Mouse (Mus musculus) liver, embryonic 11.5 days (tissue): ENCODE measurements around the gene Pzp. TPM values are rescaled to one million over a fixed set of nuclear protein-coding genes. Genes with fewer than 3 reads are reported as not detected.
A peak's percentile ranks its signal among the peaks of the same experiment; 100 is the strongest.

Source experiments
- ATAC-seq: fragments of 200-750 bp; cut with Nextera tagmentation; replicated peaks from 2 replicates; pipeline ENCODE4 v1.8.0; 2017; ENCODE audit warnings: moderate number of reproducible peaks, mild to moderate bottlenecking, moderate TSS enrichment, moderate library complexity; ENCODE audit not compliant: low FRiP score
- DNase-seq: peaks from one replicate; pipeline ENCODE4 v3.0.0-alpha.2; 2017; ENCODE audit warnings: low spot score
- H3K27ac ChIP-seq: fragments of 300-500 bp; sonication (generic); 2 replicates; pipeline ENCODE4 v1.5.1; 2014; ENCODE audit warnings: mild to moderate bottlenecking, low read depth, low read length, control low read depth
- H3K27me3 ChIP-seq: fragments of 300-500 bp; sonication (generic); replicated peaks from 2 replicates; pipeline ENCODE4 v1.6.1; 2014; ENCODE audit warnings: low read length, mixed read lengths; ENCODE audit not compliant: control insufficient read depth, insufficient read depth
- H3K36me3 ChIP-seq: fragments of 300-500 bp; sonication (generic); 2 replicates; pipeline ENCODE4 v1.6.1; 2014; ENCODE audit warnings: mild to moderate bottlenecking, low read length, moderate library complexity, mixed read lengths; ENCODE audit not compliant: control insufficient read depth, insufficient read depth
- H3K4me1 ChIP-seq: fragments of 300-500 bp; sonication (generic); replicated peaks from 2 replicates; pipeline ENCODE4 v1.6.1; 2014; ENCODE audit warnings: low read length, mixed read lengths; ENCODE audit not compliant: control insufficient read depth, insufficient read depth
- H3K4me2 ChIP-seq: fragments of 300-500 bp; sonication (generic); 2 replicates; pipeline ENCODE4 v1.6.1; 2014; ENCODE audit warnings: mild to moderate bottlenecking, control low read depth, moderate library complexity
- H3K4me3 ChIP-seq: fragments of 300-500 bp; sonication (generic); 2 replicates; pipeline ENCODE4 v1.5.1; 2014; ENCODE audit warnings: low read depth, low read length, control low read depth
- H3K9ac ChIP-seq: fragments of 300-500 bp; sonication (generic); 2 replicates; pipeline ENCODE4 v1.6.1; 2014; ENCODE audit warnings: low read depth, low read length, control low read depth
- H3K9me3 ChIP-seq: fragments of 300-500 bp; sonication (generic); 2 replicates; pipeline ENCODE4 v1.6.1; 2016; ENCODE audit warnings: low read length, inconsistent platforms, mixed read lengths; ENCODE audit not compliant: control insufficient read depth
- whole genome bisulfite sequencing: fragments of 180-500 bp; shearing (Covaris S2); extraction: QIAGEN DNeasy Blood & Tissue Kit; methylation state at CpG from one replicate; pipeline ENCODE4 v1.1.7; 2014; 5-methylcytosine and 5-hydroxymethylcytosine counted together
- polyA plus RNA-seq: library from polyadenylated mRNA; unstranded; fragments of >200 nt; fragmentation: Nextera tagmentation; extraction: Ambion mirVana; gene quantifications from 2 replicates; pipeline ENCODE4 v1.2.1, GENCODE M21; 2014

Gene Pzp
- polyA plus RNA-seq, 1 experiment from 2014 or later = 17.8 TPM

DNA sequence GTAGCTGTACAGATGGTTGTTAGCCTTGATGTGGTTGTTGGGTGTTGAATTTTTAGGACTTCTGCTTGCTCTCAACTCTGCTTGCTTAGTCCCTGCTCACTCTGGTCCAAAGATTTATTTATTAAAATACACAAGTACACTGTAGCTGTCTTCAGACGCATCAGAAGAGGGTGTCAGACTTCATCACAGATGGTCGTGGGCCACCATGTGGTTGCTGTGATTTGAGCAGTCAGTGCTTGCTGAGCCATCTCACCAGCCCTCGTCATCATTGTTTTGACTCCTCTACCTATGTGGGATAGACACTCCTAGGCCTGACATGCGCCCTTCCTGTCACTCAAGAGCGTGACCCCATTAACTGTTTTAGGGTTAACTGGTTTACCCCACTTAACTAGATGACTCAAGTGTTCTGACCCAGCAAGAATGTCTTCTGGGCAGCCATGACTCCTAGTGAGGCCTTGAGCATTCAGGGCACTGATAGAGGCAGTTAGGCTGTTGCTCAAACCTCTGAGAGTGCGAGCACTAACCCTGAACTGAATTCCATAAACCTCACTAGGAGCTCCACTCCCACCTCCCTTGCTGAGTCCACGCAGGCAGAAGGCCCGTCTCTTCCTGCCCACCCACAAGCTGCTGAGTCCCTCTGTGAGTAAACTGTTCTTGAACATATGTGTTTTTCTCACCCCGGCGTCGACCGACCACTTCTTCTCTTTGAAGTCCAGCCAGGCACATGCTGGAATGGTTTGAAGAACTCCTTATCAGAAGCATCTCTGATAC is 70.5 kb downstream of the Pzp start:
- Histone ChIP-seq H3K9me3 (no peaks in the 10 kb centered on the region), H3K27me3 (no peaks in the 10 kb centered on the region), H3K4me1 (no peaks in the 10 kb centered on the region), H3K4me2 (no peak overlapping the region), H3K27ac (no peak overlapping the region), H3K36me3 (no peaks in the 10 kb centered on the region), H3K9ac (no peak overlapping the region), H3K4me3 (no peak overlapping the region)
- DNase-seq (no peak), ATAC-seq (no peak)
- WGBS = 78% methylated on average over 12 of the region's 12 CpGs

DNA sequence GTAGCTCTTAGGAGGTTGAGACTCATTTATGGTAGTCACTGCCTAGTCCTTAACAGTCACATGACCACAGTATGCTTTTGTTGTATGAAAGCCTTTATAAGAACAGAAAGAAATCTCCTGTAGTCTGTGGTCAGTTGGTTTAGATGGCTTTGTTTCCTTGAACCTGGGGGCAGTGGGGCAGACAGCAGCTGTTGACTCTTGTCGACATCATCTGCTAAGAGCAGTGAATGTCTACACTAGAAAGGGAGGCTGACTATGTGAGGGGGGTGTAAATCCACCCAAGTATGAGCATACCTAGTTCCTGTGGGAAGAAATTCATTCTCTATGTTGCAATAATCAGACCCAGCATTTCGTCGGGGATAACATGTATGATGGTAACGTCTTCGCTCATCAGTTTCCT is 79.5 kb downstream of the Pzp start:
- no peaks in the 10 kb centered on the region for H3K36me3 ChIP-seq
- no peak overlapping the region for H3K9ac ChIP-seq
- H3K9me3 ChIP-seq = no peaks in the 10 kb centered on the region
- peaks cover 7% of the 10 kb centered on the region for H3K4me1 ChIP-seq
- H3K27ac ChIP-seq = no peak overlapping the region
- no peak overlapping the region for H3K4me2 ChIP-seq
- ATAC-seq (no peak), DNase-seq (no peak)
- no peaks in the 10 kb centered on the region for H3K27me3 ChIP-seq
- WGBS = 93% methylated on average over 5 of the region's 5 CpGs
- no peak overlapping the region for H3K4me3 ChIP-seq

- 16% methylated on average over 14 of the region's 14 CpGs for WGBS
- Histone ChIP-seq H3K4me1 (peaks cover 7% of the 10 kb centered on the region), H3K9me3 (no peaks in the 10 kb centered on the region), H3K4me3 (peak overlapping the region; percentile 21), H3K27ac (no peak overlapping the region), H3K9ac (0 out of 2 replicates have a peak overlapping the region, but pooled peaks have one; percentile 14), H3K4me2 (peak overlapping the region; percentile 51), H3K27me3 (no peaks in the 10 kb centered on the region), H3K36me3 (no peaks in the 10 kb centered on the region)
- peak; percentile 69 for ATAC-seq
- no peak for DNase-seq
Measured at GRCm38 (mm10) chr6:128445761-128446535, 80.6 kb downstream of the Pzp start.

GRCm38 (mm10) chr6:128440238-128440637 is 86.3 kb downstream of the Pzp start:
- H3K4me1 ChIP-seq = peaks cover 16% of the 10 kb centered on the region
- no peak overlapping the region for H3K4me2 ChIP-seq
- H3K36me3 ChIP-seq = peaks cover 12% of the 10 kb centered on the region
- ATAC-seq = peak; percentile 6; the same call in 1 of the 2 replicates
- H3K4me3 ChIP-seq = no peak overlapping the region
- H3K27me3 ChIP-seq = no peaks in the 10 kb centered on the region
- no peaks in the 10 kb centered on the region for H3K9me3 ChIP-seq
- H3K27ac ChIP-seq = peak overlapping the region; percentile 32
- WGBS = 92% methylated on average over 2 of the region's 2 CpGs
- H3K9ac ChIP-seq = no peak overlapping the region
- no peak for DNase-seq

- ATAC-seq (peak; percentile 40), DNase-seq (no peak)
- WGBS = 27% methylated on average over 18 of the region's 18 CpGs
- Histone ChIP-seq H3K4me1 (peaks cover 16% of the 10 kb centered on the region), H3K4me2 (peak overlapping the region; percentile 74), H3K9ac (peak overlapping the region; percentile 99), H3K27me3 (no peaks in the 10 kb centered on the region), H3K27ac (peak overlapping the region; percentile 90; the same call in 1 of the 2 replicates), H3K36me3 (peaks cover 25% of the 10 kb centered on the region), H3K4me3 (peak overlapping the region; percentile 99), H3K9me3 (no peaks in the 10 kb centered on the region)
Measured at GRCm38 (mm10) chr6:128438871-128439341, 87.6 kb downstream of the Pzp start.

- peak within 1 kb of the TSS; percentile 99 for H3K9ac ChIP-seq
- ATAC-seq (peak; percentile 93), DNase-seq (peak; percentile 91)
- peaks cover 16% of the 10 kb centered on the region for H3K4me1 ChIP-seq
- H3K27ac ChIP-seq = peak within 1 kb of the TSS; percentile 90
- H3K4me2 ChIP-seq = peak within 1 kb of the TSS; percentile 74
- WGBS = under 1% methylated on average over 67 of the region's 67 CpGs
- H3K4me3 ChIP-seq = peak within 1 kb of the TSS; percentile 99
- no peaks in the 10 kb centered on the region for H3K27me3 ChIP-seq
- H3K36me3 ChIP-seq = peaks cover 31% of the 10 kb centered on the region
- H3K9me3 ChIP-seq = no peaks in the 10 kb centered on the region
Measured at GRCm38 (mm10) chr6:128438317-128438870, 88.1 kb downstream of the Pzp start, which contains the start of gene Fkbp4. Gene Fkbp4, minus strand, starts transcription at chr6:128438677.

DNA sequence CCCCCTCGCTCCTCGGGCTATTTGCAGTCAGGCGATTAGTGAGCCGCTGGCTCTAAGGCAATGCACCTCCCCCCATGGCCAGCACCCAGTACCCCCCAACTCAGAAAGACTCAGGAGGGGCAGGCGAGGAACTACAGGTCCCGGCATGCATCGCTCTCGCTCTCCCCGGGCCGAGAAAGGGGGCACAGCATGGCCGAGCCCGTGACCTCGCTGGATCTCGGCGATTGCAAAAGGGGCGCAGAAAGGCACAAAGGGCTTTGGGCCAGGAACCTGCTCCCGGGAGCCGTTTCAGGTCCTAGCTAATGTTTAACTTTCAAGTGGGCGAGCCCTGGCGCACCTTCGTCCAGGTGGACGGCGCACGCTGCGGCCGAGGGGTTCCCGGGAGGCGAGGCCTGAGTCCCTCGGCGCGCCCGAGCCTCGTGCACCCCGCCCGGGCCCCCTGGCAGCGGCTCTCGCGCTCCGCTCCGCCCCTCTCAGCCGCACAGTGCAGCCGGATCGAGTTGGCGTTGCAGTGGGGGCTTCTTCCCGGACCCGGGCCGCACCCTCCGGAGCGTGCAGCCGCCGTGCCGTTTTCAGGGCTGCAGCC is 88.7 kb downstream of the Pzp start:
- Histone ChIP-seq H3K27me3 (no peaks in the 10 kb centered on the region), H3K36me3 (peaks cover 36% of the 10 kb centered on the region), H3K9me3 (no peaks in the 10 kb centered on the region), H3K9ac (peak overlapping the region; percentile 99), H3K4me2 (peak overlapping the region; percentile 74), H3K4me3 (peak overlapping the region; percentile 99), H3K4me1 (peaks cover 16% of the 10 kb centered on the region), H3K27ac (peak overlapping the region; percentile 90)
- ATAC-seq (peak; percentile 74), DNase-seq (peak; percentile 81)
- under 1% methylated on average over 52 of the region's 52 CpGs for WGBS

GRCm38 (mm10) chr6:128437288-128437687 is 89.2 kb downstream of the Pzp start:
- DNase-seq (no peak), ATAC-seq (no peak)
- Histone ChIP-seq H3K36me3 (peaks cover 42% of the 10 kb centered on the region), H3K4me2 (peak overlapping the region; percentile 74), H3K9ac (peak overlapping the region; percentile 99), H3K4me1 (peaks cover 16% of the 10 kb centered on the region), H3K27ac (peak overlapping the region; percentile 90), H3K27me3 (no peaks in the 10 kb centered on the region), H3K4me3 (peak overlapping the region; percentile 99), H3K9me3 (no peaks in the 10 kb centered on the region)
- under 1% methylated on average over 10 of the region's 10 CpGs for WGBS
